Mouse (Mus musculus) naive thymus-derived CD4-positive, alpha-beta T cell, adult 2 months (primary cell): ENCODE data around the gene Elavl1.

Experiments used
- DNase-seq: peaks from one replicate; pipeline ENCODE4 v3.0.0-alpha.2; 2011; ENCODE audit warnings: low read depth

Gene Elavl1

GRCm38 (mm10) chr8:4320404-4320803, 4.8 kb downstream of the Elavl1 start:
- no peak for DNase-seq

GRCm38 (mm10) chr8:4319573-4319872, 5.7 kb downstream of the Elavl1 start:
- DNase-seq: no peak

GRCm38 (mm10) chr8:4318796-4319572, 6.2 kb downstream of the Elavl1 start:
- no peak for DNase-seq

- DNase-seq: no peak
Measured at GRCm38 (mm10) chr8:4318124-4318523, 7.1 kb downstream of the Elavl1 start.

- no peak for DNase-seq
Measured at GRCm38 (mm10) chr8:4314852-4315251, 10.4 kb downstream of the Elavl1 start.

GRCm38 (mm10) chr8:4313254-4314124, 11.7 kb downstream of the Elavl1 start:
- peak; percentile 84 for DNase-seq

GRCm38 (mm10) chr8:4312104-4312503, 13.1 kb downstream of the Elavl1 start:
- no peak for DNase-seq

GRCm38 (mm10) chr8:4305838-4306237, 19.4 kb downstream of the Elavl1 start:
- DNase-seq: peak; percentile 37

GRCm38 (mm10) chr8:4304124-4304547, 21.1 kb downstream of the Elavl1 start:
- no peak for DNase-seq

- DNase-seq: no peak
Measured at GRCm38 (mm10) chr8:4297822-4298221, 27.4 kb downstream of the Elavl1 start.

GRCm38 (mm10) chr8:4292738-4293137, 32.5 kb downstream of the Elavl1 start:
- DNase-seq: no peak

- no peak for DNase-seq
Measured at GRCm38 (mm10) chr8:4276111-4276465, 49.1 kb downstream of the Elavl1 start.

- peak; percentile 94 for DNase-seq
Measured at GRCm38 (mm10) chr8:4275275-4276110, 49.7 kb downstream of the Elavl1 start, which contains the start of gene Timm44. Timm44 (minus strand) TSS chr8:4275913.

- no peak for DNase-seq
Measured at GRCm38 (mm10) chr8:4269609-4270008, 55.6 kb downstream of the Elavl1 start.

- DNase-seq: no peak
Measured at GRCm38 (mm10) chr8:4267627-4268026, 57.6 kb downstream of the Elavl1 start.

GRCm38 (mm10) chr8:4265160-4265914, 59.9 kb downstream of the Elavl1 start:
- no peak for DNase-seq

GRCm38 (mm10) chr8:4263105-4263791, 62.0 kb downstream of the Elavl1 start:
- DNase-seq: no peak

GRCm38 (mm10) chr8:4259805-4260170, 65.4 kb downstream of the Elavl1 start:
- DNase-seq: no peak

GRCm38 (mm10) chr8:4259125-4259804, 65.9 kb downstream of the Elavl1 start, which contains the start of gene Ctxn1:
Ctxn1 (minus strand) TSS chr8:4259274.
- DNase-seq: peak; percentile 93

- peak; percentile 59 for DNase-seq
Measured at GRCm38 (mm10) chr8:4258678-4259077, 66.5 kb downstream of the Elavl1 start.
